Mouse (Mus musculus): ENCODE measurements around the gene Clec16a.

- no peak for TF ChIP-seq CTCF (IDR thresholded peaks at IDR 0.05; ENCODE audit: borderline replicate concordance, insufficient read depth, low read length)
- TF ChIP-seq POLR2A (IDR thresholded peaks at IDR 0.05; ENCODE audit: low read depth, low read length), result no peak
Observed at GRCm38 (mm10) chr16:10692848-10693247, 147.7 kb downstream of the Clec16a start.
